Mouse (Mus musculus): ENCODE measurements around the gene Sh3bgrl2. TPM values are rescaled to one million over a fixed set of nuclear protein-coding genes. Genes with fewer than 3 reads are reported as not detected.

Gene Sh3bgrl2
- polyA plus RNA-seq, 1 experiment from 2014 or later: 17.9 TPM

DNA sequence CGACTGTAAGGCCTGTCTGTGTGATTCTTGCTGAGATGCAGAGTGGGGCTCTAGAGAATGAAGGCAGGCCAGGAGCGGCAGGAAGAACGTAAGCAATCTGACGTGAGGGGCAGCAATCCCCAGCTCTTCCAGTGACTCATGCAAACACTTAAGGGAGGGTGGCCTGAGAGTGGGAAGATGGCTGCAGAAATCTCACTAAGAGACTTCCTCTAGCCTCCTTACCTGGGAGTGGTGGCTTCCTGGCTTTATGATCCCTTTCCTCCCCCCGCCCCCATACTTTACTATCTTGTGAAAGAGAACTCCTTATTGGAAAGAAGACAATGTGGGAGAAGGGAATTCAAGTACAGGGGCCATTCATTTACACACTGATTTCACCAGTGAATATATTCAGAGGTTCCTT is 106.5 kb downstream of the Sh3bgrl2 start:
- Histone ChIP-seq H3K4me3 (ENCODE audit: low read length) (no peak overlapping the region), H3K36me3 (ENCODE audit: control insufficient read depth, insufficient read depth, low read length) (no peaks in the 10 kb centered on the region), H3K27me3 (replicated peaks; ENCODE audit: control insufficient read depth, insufficient read depth, low read length) (no peaks in the 10 kb centered on the region), H3K9ac (ENCODE audit: low read depth, low read length) (no peak overlapping the region), H3K27ac (ENCODE audit: low read length) (no peak overlapping the region), H3K9me3 (ENCODE audit: control insufficient read depth, low read length) (no peaks in the 10 kb centered on the region), H3K4me1 (ENCODE audit: control insufficient read depth, insufficient read depth, low read length) (no peaks in the 10 kb centered on the region), H3K4me2 (ENCODE audit: low read depth, low read length) (no peak overlapping the region)
- 53% methylated on average over 5 of the region's 5 CpGs for WGBS
- no peak for ATAC-seq

DNA sequence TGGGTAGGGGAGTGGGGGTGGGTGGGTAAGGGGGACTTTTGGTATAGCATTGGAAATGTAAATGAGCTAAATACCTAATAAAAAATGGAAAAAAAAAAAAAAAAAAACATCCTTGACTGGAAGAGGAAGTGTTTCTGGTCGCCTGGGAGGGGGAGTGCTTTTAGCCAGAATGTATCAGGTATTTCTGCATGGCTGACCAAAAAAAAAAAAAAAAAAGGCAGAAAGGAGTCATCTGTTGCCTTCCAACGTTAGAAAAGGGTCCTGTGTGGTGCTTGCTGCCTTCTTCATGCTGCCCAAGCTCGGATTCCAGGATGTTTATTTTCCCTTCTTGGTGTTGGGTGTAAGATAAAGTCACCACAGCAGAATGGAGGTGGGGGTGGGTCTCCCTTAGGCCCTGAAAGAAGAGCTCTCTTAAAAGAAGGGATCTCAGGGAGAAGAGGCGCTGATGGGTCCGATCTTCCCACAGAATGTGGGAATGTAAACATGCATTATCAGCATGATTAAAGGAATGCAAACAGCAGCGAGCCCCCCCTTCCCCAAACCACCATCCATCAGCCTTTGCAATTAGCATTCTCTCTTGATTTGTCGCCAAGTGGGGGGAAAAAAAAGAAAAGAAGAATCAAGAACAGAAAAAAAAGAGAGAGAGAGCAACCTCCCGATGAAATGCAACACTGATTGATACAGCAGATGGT is 109.0 kb downstream of the Sh3bgrl2 start:
- no peak overlapping the region for H3K4me3 ChIP-seq (ENCODE audit: low read length)
- no peaks in the 10 kb centered on the region for H3K36me3 ChIP-seq (ENCODE audit: control insufficient read depth, insufficient read depth, low read length)
- no peak overlapping the region for H3K9ac ChIP-seq (ENCODE audit: low read depth, low read length)
- no peaks in the 10 kb centered on the region for H3K4me1 ChIP-seq (ENCODE audit: control insufficient read depth, insufficient read depth, low read length)
- no peaks in the 10 kb centered on the region for H3K27me3 ChIP-seq (replicated peaks; ENCODE audit: control insufficient read depth, insufficient read depth, low read length)
- H3K4me2 ChIP-seq (ENCODE audit: low read depth, low read length): no peak overlapping the region
- WGBS: 11% methylated on average over 8 of the region's 8 CpGs
- no peaks in the 10 kb centered on the region for H3K9me3 ChIP-seq (ENCODE audit: control insufficient read depth, low read length)
- ATAC-seq: peak; percentile 48; the same call in 1 of the 2 replicates
- H3K27ac ChIP-seq (ENCODE audit: low read length): 0 out of 2 replicates have a peak overlapping the region, but pooled peaks have one; percentile 28

DNA sequence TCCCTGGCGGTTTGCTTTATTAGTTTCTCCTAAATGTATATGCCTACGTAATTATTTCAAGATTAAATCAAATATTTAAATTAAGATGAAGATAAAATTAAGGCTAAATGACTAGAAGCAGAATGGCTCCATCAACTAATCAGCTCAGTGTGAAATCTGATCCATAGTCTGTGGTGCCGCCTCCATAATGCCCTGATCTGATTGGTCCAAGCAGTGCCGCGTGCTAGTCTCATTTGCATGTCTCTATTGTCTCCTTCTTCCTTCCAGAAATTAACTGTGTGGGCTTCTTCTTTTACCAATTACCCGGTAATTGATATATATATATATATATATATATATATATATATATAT is 109.5 kb downstream of the Sh3bgrl2 start:
- WGBS: 38% methylated on average over 6 of the region's 6 CpGs
- Histone ChIP-seq H3K4me2 (ENCODE audit: low read depth, low read length) (no peak overlapping the region), H3K9me3 (ENCODE audit: control insufficient read depth, low read length) (no peaks in the 10 kb centered on the region), H3K9ac (ENCODE audit: low read depth, low read length) (no peak overlapping the region), H3K27me3 (replicated peaks; ENCODE audit: control insufficient read depth, insufficient read depth, low read length) (no peaks in the 10 kb centered on the region), H3K36me3 (ENCODE audit: control insufficient read depth, insufficient read depth, low read length) (no peaks in the 10 kb centered on the region), H3K4me1 (ENCODE audit: control insufficient read depth, insufficient read depth, low read length) (no peaks in the 10 kb centered on the region), H3K27ac (ENCODE audit: low read length) (no peak overlapping the region), H3K4me3 (ENCODE audit: low read length) (no peak overlapping the region)
- no peak for ATAC-seq

DNA sequence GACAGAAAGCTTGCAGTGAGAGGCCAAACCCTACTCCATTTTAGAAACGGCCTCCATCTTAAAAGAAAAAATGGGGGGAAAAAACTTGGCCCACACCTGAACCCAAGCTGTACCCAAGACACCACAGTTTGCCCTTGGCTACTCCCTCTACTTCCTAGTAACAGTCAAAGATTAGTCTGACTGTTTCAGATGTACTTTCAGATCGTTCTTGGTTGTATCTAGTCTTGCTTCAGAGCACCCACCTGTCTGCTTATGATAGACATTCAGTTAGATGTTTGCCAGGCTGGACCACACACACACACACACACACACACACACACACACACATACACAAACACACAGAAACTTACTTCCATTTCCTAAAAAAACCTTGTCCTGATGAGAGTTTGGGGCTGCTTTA is 111.0 kb downstream of the Sh3bgrl2 start:
- H3K4me3 ChIP-seq (ENCODE audit: low read length): no peak overlapping the region
- ATAC-seq: no peak
- no peaks in the 10 kb centered on the region for H3K4me1 ChIP-seq (ENCODE audit: control insufficient read depth, insufficient read depth, low read length)
- H3K9ac ChIP-seq (ENCODE audit: low read depth, low read length): no peak overlapping the region
- WGBS: 82% methylated on average over 2 of the region's 2 CpGs
- no peak overlapping the region for H3K27ac ChIP-seq (ENCODE audit: low read length)
- H3K4me2 ChIP-seq (ENCODE audit: low read depth, low read length): no peak overlapping the region
- H3K36me3 ChIP-seq (ENCODE audit: control insufficient read depth, insufficient read depth, low read length): no peaks in the 10 kb centered on the region
- H3K27me3 ChIP-seq (replicated peaks; ENCODE audit: control insufficient read depth, insufficient read depth, low read length): no peaks in the 10 kb centered on the region
- no peaks in the 10 kb centered on the region for H3K9me3 ChIP-seq (ENCODE audit: control insufficient read depth, low read length)

DNA sequence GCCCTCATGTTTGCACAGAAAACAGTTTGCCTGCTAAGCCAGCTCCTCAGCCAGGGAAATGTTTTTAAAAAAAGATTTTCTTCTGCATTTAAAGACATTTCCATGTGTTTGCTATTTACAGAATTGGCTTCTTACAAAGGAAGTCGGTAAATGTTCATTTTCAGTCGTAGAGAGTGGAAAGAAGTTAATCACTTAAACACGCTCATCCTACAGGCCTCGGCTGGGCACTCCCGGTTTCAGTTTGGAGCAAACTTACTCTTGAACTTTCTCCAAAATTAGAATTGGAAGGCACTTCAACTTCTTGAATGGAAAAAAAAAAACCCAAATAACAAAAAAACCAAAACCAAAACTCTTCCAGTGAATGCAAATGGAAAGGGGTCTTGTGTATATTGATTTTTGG is 113.7 kb downstream of the Sh3bgrl2 start:
- H3K27ac ChIP-seq (ENCODE audit: low read length): no peak overlapping the region
- no peaks in the 10 kb centered on the region for H3K36me3 ChIP-seq (ENCODE audit: control insufficient read depth, insufficient read depth, low read length)
- H3K4me1 ChIP-seq (ENCODE audit: control insufficient read depth, insufficient read depth, low read length): no peaks in the 10 kb centered on the region
- H3K4me3 ChIP-seq (ENCODE audit: low read length): no peak overlapping the region
- WGBS: 75% methylated on average over 5 of the region's 5 CpGs
- no peak overlapping the region for H3K9ac ChIP-seq (ENCODE audit: low read depth, low read length)
- no peak for ATAC-seq
- no peaks in the 10 kb centered on the region for H3K9me3 ChIP-seq (ENCODE audit: control insufficient read depth, low read length)
- no peak overlapping the region for H3K4me2 ChIP-seq (ENCODE audit: low read depth, low read length)
- no peaks in the 10 kb centered on the region for H3K27me3 ChIP-seq (replicated peaks; ENCODE audit: control insufficient read depth, insufficient read depth, low read length)

DNA sequence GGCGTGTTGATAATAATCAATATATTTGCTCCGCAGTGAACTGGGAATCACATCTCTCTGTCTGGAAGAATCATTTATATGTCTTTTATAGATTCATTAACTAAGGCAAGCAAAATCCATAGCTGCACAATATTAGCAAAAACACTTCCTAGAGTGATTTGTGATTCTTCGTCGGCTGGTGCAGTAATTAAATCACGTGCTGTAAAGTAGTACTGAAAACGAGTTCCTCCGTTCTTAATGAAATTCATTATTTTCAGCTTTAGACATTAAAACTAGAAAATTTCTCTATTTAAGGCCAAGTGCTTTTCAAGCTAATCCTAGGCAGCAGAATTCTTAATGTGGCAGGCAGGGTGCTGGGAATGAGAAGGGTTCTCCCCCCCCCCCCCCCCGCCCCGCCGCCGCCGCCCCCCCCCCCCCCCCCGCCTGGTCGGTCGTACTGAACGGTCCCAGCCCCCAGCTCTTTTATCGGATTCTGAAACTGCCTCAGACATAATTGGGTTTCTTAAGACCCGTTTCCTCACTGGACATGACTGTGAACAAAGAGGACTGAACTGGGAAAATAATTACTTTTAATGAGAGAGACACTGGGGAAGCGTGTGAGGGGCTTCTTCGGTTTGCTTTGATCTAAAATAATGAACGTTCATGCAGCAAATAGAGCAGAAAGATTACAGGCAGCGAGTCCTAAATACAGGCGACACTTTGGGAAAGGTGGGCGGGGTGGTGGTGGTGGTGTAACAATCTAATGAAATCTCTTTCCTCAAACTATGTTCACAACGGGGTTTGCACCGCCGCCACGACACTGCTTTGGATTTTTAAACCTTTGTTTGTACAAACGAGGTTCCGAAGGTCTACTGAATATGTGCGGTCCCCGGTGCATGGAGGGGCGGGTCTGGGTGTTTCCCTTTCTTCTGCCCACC is 116.1 kb downstream of the Sh3bgrl2 start:
- Histone ChIP-seq H3K9ac (ENCODE audit: low read depth, low read length) (peak overlapping the region; percentile 52; the same call in 1 of the 2 replicates), H3K4me1 (ENCODE audit: control insufficient read depth, insufficient read depth, low read length) (no peaks in the 10 kb centered on the region)
- ATAC-seq: peak; percentile 46

DNA sequence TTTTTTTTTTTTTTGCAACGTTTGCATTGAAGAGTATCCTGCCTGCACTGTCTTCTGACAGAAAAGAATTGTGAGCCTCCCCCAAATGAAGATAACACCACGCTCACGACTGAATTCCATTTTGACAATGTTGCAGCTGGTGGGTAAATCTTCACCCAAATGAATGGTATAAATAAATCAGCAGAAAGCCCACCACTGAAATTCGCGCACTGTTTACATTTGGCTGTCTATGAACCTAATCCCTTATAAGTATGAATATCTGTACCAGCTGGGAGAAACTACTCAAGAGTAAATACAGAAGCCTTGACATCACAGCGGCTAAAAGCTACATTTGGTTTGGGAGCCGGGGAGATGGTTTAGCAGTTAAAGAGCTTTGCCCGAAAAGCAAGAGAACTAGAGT is 116.8 kb downstream of the Sh3bgrl2 start:
- no peak overlapping the region for H3K9ac ChIP-seq (ENCODE audit: low read depth, low read length)
- peak overlapping the region; percentile 65 for H3K4me2 ChIP-seq (ENCODE audit: low read depth, low read length)
- peak; percentile 58 for ATAC-seq
- no peak overlapping the region for H3K27ac ChIP-seq (ENCODE audit: low read length)
- no peaks in the 10 kb centered on the region for H3K36me3 ChIP-seq (ENCODE audit: control insufficient read depth, insufficient read depth, low read length)
- peak overlapping the region; percentile 39; the same call in 1 of the 2 replicates for H3K4me3 ChIP-seq (ENCODE audit: low read length)
- no peaks in the 10 kb centered on the region for H3K27me3 ChIP-seq (replicated peaks; ENCODE audit: control insufficient read depth, insufficient read depth, low read length)
- H3K9me3 ChIP-seq (ENCODE audit: control insufficient read depth, low read length): no peaks in the 10 kb centered on the region
- WGBS: 34% methylated on average over 8 of the region's 8 CpGs
- H3K4me1 ChIP-seq (ENCODE audit: control insufficient read depth, insufficient read depth, low read length): no peaks in the 10 kb centered on the region

More for the DNA sequence above, 116.1 kb downstream of the Sh3bgrl2 start:
- peak overlapping the region; percentile 39 for H3K4me3 ChIP-seq (ENCODE audit: low read length)
- WGBS: 16% methylated on average over 24 of the region's 33 CpGs
- no peaks in the 10 kb centered on the region for H3K9me3 ChIP-seq (ENCODE audit: control insufficient read depth, low read length)
- peak overlapping the region; percentile 65 for H3K4me2 ChIP-seq (ENCODE audit: low read depth, low read length)
- H3K36me3 ChIP-seq (ENCODE audit: control insufficient read depth, insufficient read depth, low read length): no peaks in the 10 kb centered on the region
- peak overlapping the region; percentile 26; the same call in 1 of the 2 replicates for H3K27ac ChIP-seq (ENCODE audit: low read length)
- no peaks in the 10 kb centered on the region for H3K27me3 ChIP-seq (replicated peaks; ENCODE audit: control insufficient read depth, insufficient read depth, low read length)

DNA sequence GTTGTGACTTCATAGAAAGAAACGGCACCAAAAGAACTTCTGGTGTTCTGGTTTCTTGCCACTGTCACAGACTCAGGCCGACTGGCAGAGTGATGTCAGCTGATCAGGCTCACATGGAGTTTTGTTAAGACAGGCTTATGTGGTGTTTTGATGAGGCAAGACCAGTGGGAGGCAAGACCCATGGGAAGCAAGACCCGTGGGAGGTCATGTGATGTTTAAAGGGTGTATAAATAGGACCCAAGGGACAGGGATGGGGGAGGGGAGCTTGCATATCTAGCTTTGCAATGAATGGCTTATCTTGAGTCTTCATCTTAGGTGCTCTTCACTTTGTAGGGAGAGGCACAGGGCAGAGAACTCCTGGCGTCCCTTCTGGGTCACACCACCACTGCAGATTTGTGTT is 118.9 kb downstream of the Sh3bgrl2 start:
- WGBS: 64% methylated on average over 4 of the region's 4 CpGs
- Histone ChIP-seq H3K36me3 (ENCODE audit: control insufficient read depth, insufficient read depth, low read length) (no peaks in the 10 kb centered on the region), H3K27ac (ENCODE audit: low read length) (no peak overlapping the region), H3K9me3 (ENCODE audit: control insufficient read depth, low read length) (no peaks in the 10 kb centered on the region), H3K4me3 (ENCODE audit: low read length) (no peak overlapping the region), H3K9ac (ENCODE audit: low read depth, low read length) (no peak overlapping the region), H3K27me3 (replicated peaks; ENCODE audit: control insufficient read depth, insufficient read depth, low read length) (no peaks in the 10 kb centered on the region), H3K4me2 (ENCODE audit: low read depth, low read length) (no peak overlapping the region), H3K4me1 (ENCODE audit: control insufficient read depth, insufficient read depth, low read length) (no peaks in the 10 kb centered on the region)
- ATAC-seq: no peak

DNA sequence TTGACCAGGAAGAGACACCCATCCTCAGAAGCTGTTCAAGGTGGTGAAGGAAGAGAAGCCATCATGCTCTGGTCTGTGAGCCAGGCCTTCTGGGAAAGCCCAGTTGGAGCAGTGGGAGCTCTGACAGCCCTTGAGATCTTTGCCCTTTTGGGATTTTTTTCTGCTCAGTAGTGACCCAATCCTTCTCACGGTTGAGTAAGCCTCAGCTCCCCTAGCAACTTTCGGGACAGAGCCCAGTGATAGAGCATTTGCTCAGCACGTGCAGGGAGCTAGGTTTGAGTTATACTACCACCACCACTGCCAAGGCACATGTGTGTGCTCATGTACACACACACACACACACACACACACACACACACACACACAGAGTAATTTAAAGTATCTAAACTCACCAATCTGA is 131.5 kb downstream of the Sh3bgrl2 start:
- WGBS: 73% methylated on average over 3 of the region's 3 CpGs
- no peaks in the 10 kb centered on the region for H3K9me3 ChIP-seq (ENCODE audit: control insufficient read depth, low read length)
- H3K36me3 ChIP-seq (ENCODE audit: control insufficient read depth, insufficient read depth, low read length): no peaks in the 10 kb centered on the region
- no peaks in the 10 kb centered on the region for H3K27me3 ChIP-seq (replicated peaks; ENCODE audit: control insufficient read depth, insufficient read depth, low read length)
- ATAC-seq: no peak
- H3K4me1 ChIP-seq (ENCODE audit: control insufficient read depth, insufficient read depth, low read length): peaks cover 10% of the 10 kb centered on the region; the same call in 1 of the 2 replicates
- no peak overlapping the region for H3K27ac ChIP-seq (ENCODE audit: low read length)
- no peak overlapping the region for H3K4me2 ChIP-seq (ENCODE audit: low read depth, low read length)
- no peak overlapping the region for H3K4me3 ChIP-seq (ENCODE audit: low read length)
- H3K9ac ChIP-seq (ENCODE audit: low read depth, low read length): no peak overlapping the region

Data from intestine, embryonic 16.5 days (tissue).